In genomic region chr11:103076010-103076409, GRCm38 (mm10) we compare ENCODE assay signal across 14 mouse cellular contexts. TPM values are rescaled to one million over a fixed set of nuclear protein-coding genes. Genes with fewer than 3 reads are reported as not detected.
DNase-seq lines count a peak whose midpoint lies in the region; ATAC-seq and TF ChIP-seq lines count a peak whose summit lies in the region.
"Had no signal": no experiment of that assay in that cellular context is flagged by ENCODE, and none has a peak within 500 bp of the region (broad histone marks: within the 10 kb centered on the region; RNA-seq: fewer than 3 reads in every experiment).

No protein-coding gene starts in this region.

- no peaks in the 10 kb centered on the region; the same call in 1 of the 2 replicates for H3K36me3 ChIP-seq in heart, adult 2 months (ENCODE audit: control insufficient read depth, insufficient read depth, low read length)
- no peaks in the 10 kb centered on the region for H3K36me3 ChIP-seq in neural tube, embryonic 15.5 days
- H3K36me3 ChIP-seq: forebrain, embryonic 15.5 days had no signal

- peaks cover 3% of the 10 kb centered on the region for H3K4me1 ChIP-seq in heart, adult 2 months (ENCODE audit: control insufficient read depth, insufficient read depth, low read length)
- H3K4me1 ChIP-seq in neural tube, embryonic 15.5 days: peaks cover 11% of the 10 kb centered on the region

- no peak overlapping the region for H3K9ac ChIP-seq in heart, adult 2 months (ENCODE audit: low read depth, low read length)
- H3K9ac ChIP-seq in neural tube, embryonic 15.5 days (replicated peaks): no peak overlapping the region
- H3K9ac ChIP-seq: forebrain, embryonic 15.5 days; limb, embryonic 13.5 days had no signal

- peak; percentile 53 to 66 for DNase-seq in heart, adult 2 months
- DNase-seq in heart, postnatal 25 days (ENCODE audit: low spot score): no peak
- DNase-seq in spleen, postnatal 36 days (ENCODE audit: low spot score in 2 of 2): peak; percentile 48 to 68
- DNase-seq in spleen, adult 18-20 months: no peak
- peak; percentile 56 to 73 for DNase-seq in cerebellum, postnatal 36 days
- DNase-seq in lung, postnatal 36 days: no peak
- DNase-seq: adrenal gland, postnatal 10 days; midbrain, embryonic 14.5 days; thymus, postnatal 25 days had no signal

- no peaks in the 10 kb centered on the region for H3K9me3 ChIP-seq in neural tube, embryonic 15.5 days (replicated peaks)
- H3K9me3 ChIP-seq: forebrain, embryonic 15.5 days; limb, embryonic 13.5 days had no signal

- TF ChIP-seq CTCF in heart, adult 2 months (IDR thresholded peaks at IDR 0.05): no peak

- no peak overlapping the region for H3K4me2 ChIP-seq in neural tube, embryonic 15.5 days
- H3K4me2 ChIP-seq: forebrain, embryonic 15.5 days; limb, embryonic 13.5 days had no signal

- intact Hi-C loops in heart, adult 2 months (cut with DNase I): no loop called here
- intact Hi-C loops in heart, postnatal 25 days (cut with DNase I): no loop called here

- TF ChIP-seq EP300 in heart, adult 2 months (IDR thresholded peaks at IDR 0.05; ENCODE audit: insufficient read depth, low read depth, low read length): peak; percentile 49; the same call in 1 of the 2 replicates

- no peak overlapping the region for H3K27ac ChIP-seq in heart, adult 2 months
- no peak overlapping the region for H3K27ac ChIP-seq in neural tube, embryonic 15.5 days (replicated peaks)
- H3K27ac ChIP-seq: forebrain, embryonic 15.5 days; hindbrain, postnatal 0 days; limb, embryonic 13.5 days had no signal

- WGBS in heart, adult 2 months: 61% methylated on average over 7 of the region's 7 CpGs
- WGBS in neural tube, embryonic 15.5 days: 96% methylated on average over 7 of the region's 7 CpGs

- no peaks in the 10 kb centered on the region for H3K79me2 ChIP-seq in heart, adult 2 months (replicated peaks; ENCODE audit: control insufficient read depth, insufficient read depth, low read length)

- peak; percentile 48 for ATAC-seq in megakaryocyte-erythroid progenitor cell, adult 5-6 weeks (replicated peaks; ENCODE audit: low FRiP score, low TSS enrichment, poor library complexity, severe bottlenecking)
- no peak for ATAC-seq in neural tube, embryonic 15.5 days (ENCODE audit: low FRiP score)
- ATAC-seq: forebrain, embryonic 15.5 days; hindbrain, postnatal 0 days had no signal

- TF ChIP-seq POLR2A in heart, adult 2 months (IDR thresholded peaks at IDR 0.05; ENCODE audit: insufficient read depth, low read depth, low read length): no peak

- no peak overlapping the region for H3K4me3 ChIP-seq in heart, adult 2 months
- no peak overlapping the region for H3K4me3 ChIP-seq in neural tube, embryonic 15.5 days (replicated peaks)
- H3K4me3 ChIP-seq: forebrain, embryonic 15.5 days; limb, embryonic 13.5 days had no signal

- no peaks in the 10 kb centered on the region for H3K27me3 ChIP-seq in heart, adult 2 months (ENCODE audit: control insufficient read depth, insufficient read depth, low read length)
- peaks cover 17% of the 10 kb centered on the region for H3K27me3 ChIP-seq in neural tube, embryonic 15.5 days (replicated peaks)

RNA-seq across cellular contexts. Expression of gene Plcd3, which starts 25.4 kb away (rescaled TPM):
- total RNA-seq in heart, adult 2 months (2021): 10 to 100 TPM; 13.7 to 14.0 TPM
- 20.6 and 22.3 TPM in 2 replicates for polyA plus RNA-seq in heart, adult 2 months (2012; rRNA removed)
- 10 to 100 TPM; 14.7 to 16.3 TPM for total RNA-seq in heart, postnatal 25 days (2021)
- total RNA-seq in megakaryocyte-erythroid progenitor cell, adult 5-6 weeks (2014; fragmentation: Nextera tagmentation): not detected in 2 replicates
- not detected in 2 replicates for total RNA-seq in megakaryocyte-erythroid progenitor cell, adult 5-6 weeks (2017)
- polyA plus RNA-seq in neural tube, embryonic 15.5 days (2015; fragmentation: Nextera tagmentation; extraction: Ambion mirVana): 3.2 and 3.4 TPM in 2 replicates

RNA-seq across cellular contexts. Expression of gene Acbd4, which starts 25.5 kb away (rescaled TPM):
- total RNA-seq in heart, adult 2 months (2021): 10 to 100 TPM; 27.8 to 38.1 TPM
- polyA plus RNA-seq in heart, adult 2 months (2012; rRNA removed): 27.5 and 27.8 TPM in 2 replicates
- total RNA-seq in heart, postnatal 25 days (2021): 10 to 100 TPM; 36.7 to 39.0 TPM
- total RNA-seq in megakaryocyte-erythroid progenitor cell, adult 5-6 weeks (2014; fragmentation: Nextera tagmentation): 6.8 and 15.5 TPM in 2 replicates
- total RNA-seq in megakaryocyte-erythroid progenitor cell, adult 5-6 weeks (2017): 10.8 and 11.4 TPM in 2 replicates
- 9.3 and 10.4 TPM in 2 replicates for polyA plus RNA-seq in neural tube, embryonic 15.5 days (2015; fragmentation: Nextera tagmentation; extraction: Ambion mirVana)

RNA-seq across cellular contexts. Expression of gene Hexim1, which starts 40.0 kb away (rescaled TPM):
- total RNA-seq in heart, adult 2 months (2021): 10 to 100 TPM; 18.2 to 19.3 TPM
- 7.8 and 9.0 TPM in 2 replicates for polyA plus RNA-seq in heart, adult 2 months (2012; rRNA removed)
- 10 to 100 TPM; 17.5 to 18.8 TPM for total RNA-seq in heart, postnatal 25 days (2021)
- 10.5 and 15.5 TPM in 2 replicates for total RNA-seq in megakaryocyte-erythroid progenitor cell, adult 5-6 weeks (2014; fragmentation: Nextera tagmentation)
- total RNA-seq in megakaryocyte-erythroid progenitor cell, adult 5-6 weeks (2017): 22.8 and 32.0 TPM in 2 replicates
- polyA plus RNA-seq in neural tube, embryonic 15.5 days (2015; fragmentation: Nextera tagmentation; extraction: Ambion mirVana): 4.3 and 4.5 TPM in 2 replicates

RNA-seq across cellular contexts. Expression of gene Dcakd, which starts 47.9 kb away (rescaled TPM):
- total RNA-seq in heart, adult 2 months (2021): 10 to 100 TPM; 69.3 to 75.0 TPM
- polyA plus RNA-seq in heart, adult 2 months (2012; rRNA removed): 122 and 139 TPM in 2 replicates
- total RNA-seq in heart, postnatal 25 days (2021): 10 to 100 TPM; 83.5 to 84.3 TPM
- 24.5 and 40.3 TPM in 2 replicates for total RNA-seq in megakaryocyte-erythroid progenitor cell, adult 5-6 weeks (2014; fragmentation: Nextera tagmentation)
- 4.0 and 9.3 TPM in 2 replicates for total RNA-seq in megakaryocyte-erythroid progenitor cell, adult 5-6 weeks (2017)
- 149 and 153 TPM in 2 replicates for polyA plus RNA-seq in neural tube, embryonic 15.5 days (2015; fragmentation: Nextera tagmentation; extraction: Ambion mirVana)

RNA-seq across cellular contexts. Expression of gene Nmt1, which starts 48.0 kb away (rescaled TPM):
- 10 to 100 TPM; 60.5 to 67.2 TPM for total RNA-seq in heart, adult 2 months (2021)
- 37.1 and 55.3 TPM in 2 replicates for polyA plus RNA-seq in heart, adult 2 months (2012; rRNA removed)
- 10 to 100 TPM; 65.2 to 66.1 TPM for total RNA-seq in heart, postnatal 25 days (2021)
- total RNA-seq in megakaryocyte-erythroid progenitor cell, adult 5-6 weeks (2014; fragmentation: Nextera tagmentation): 33.2 and 36.9 TPM in 2 replicates
- total RNA-seq in megakaryocyte-erythroid progenitor cell, adult 5-6 weeks (2017): 37.6 and 42.0 TPM in 2 replicates
- polyA plus RNA-seq in neural tube, embryonic 15.5 days (2015; fragmentation: Nextera tagmentation; extraction: Ambion mirVana): 33.8 and 39.3 TPM in 2 replicates

Comparison
In these comparisons a context has a peak if more than half of its experiments do, and no peak if none do; other contexts are left out.
1. DNase-seq: peak in heart, adult 2 months (2 of 2), spleen, postnatal 36 days (2 of 2) and cerebellum, postnatal 36 days (2 of 2); none in heart, postnatal 25 days (single experiment), spleen, adult 18-20 months (0 of 2) and lung, postnatal 36 days (single experiment).
2. RNA of gene Plcd3, which starts 25.4 kb away (total RNA-seq): 14.7 to 16.3 TPM in heart, postnatal 25 days and 13.7 to 14.0 TPM in heart, adult 2 months; not detected in megakaryocyte-erythroid progenitor cell, adult 5-6 weeks; every median in the first group is over 10 times any median in the second.